Mouse (Mus musculus) olfactory bulb, adult 2 months (tissue): ENCODE measurements around the gene Nod1.

Experiments
- CTCF ChIP-seq: fragments of 200-500 bp; IDR thresholded peaks from 2 replicates; pipeline ENCODE4 v1.5.1; 2012; ENCODE audit warnings: low read depth, mild to moderate bottlenecking, low read length, moderate library complexity; ENCODE audit not compliant: insufficient read depth
- POLR2A ChIP-seq: fragments of 200-500 bp; IDR thresholded peaks from 2 replicates; pipeline ENCODE4 v1.6.1; 2012; ENCODE audit warnings: mild to moderate bottlenecking, low read depth, low read length, moderate library complexity; ENCODE audit not compliant: insufficient read depth

DNA sequence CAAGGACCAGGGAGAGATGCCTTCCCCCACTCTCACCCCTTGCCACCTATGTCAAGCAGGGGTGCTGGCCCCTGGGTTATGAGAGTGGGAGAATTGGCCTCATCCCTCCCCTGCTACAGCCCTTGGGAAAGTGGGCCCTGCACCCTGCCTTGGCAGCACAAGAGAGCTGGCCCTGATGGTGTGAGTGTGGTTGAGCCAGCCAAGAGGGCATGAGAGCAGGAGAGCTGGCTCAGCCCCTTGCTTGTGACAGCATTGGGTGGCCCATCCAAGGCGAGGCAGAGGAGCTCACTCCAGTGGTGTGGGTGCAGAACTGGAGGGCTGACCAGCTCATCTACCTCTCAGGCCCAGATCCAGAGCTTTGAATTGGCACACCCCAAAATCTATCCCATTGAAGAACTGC, 3.2 kb upstream of the Nod1 start:
- TF ChIP-seq CTCF (no peak), POLR2A (no peak)
